Mouse (Mus musculus) bone marrow macrophage, adult 2 months (primary cell): ENCODE data around the gene Mybpc3.

Experiments
- CTCF ChIP-seq: IDR thresholded peaks from 2 replicates; pipeline ENCODE4 v1.5.1; 2012; ENCODE audit warnings: low read depth, mild to moderate bottlenecking, low read length, moderate library complexity
- POLR2A ChIP-seq: IDR thresholded peaks from 2 replicates; pipeline ENCODE4 v1.6.1; 2012; ENCODE audit warnings: mild to moderate bottlenecking, low read depth, low read length, borderline replicate concordance

DNA sequence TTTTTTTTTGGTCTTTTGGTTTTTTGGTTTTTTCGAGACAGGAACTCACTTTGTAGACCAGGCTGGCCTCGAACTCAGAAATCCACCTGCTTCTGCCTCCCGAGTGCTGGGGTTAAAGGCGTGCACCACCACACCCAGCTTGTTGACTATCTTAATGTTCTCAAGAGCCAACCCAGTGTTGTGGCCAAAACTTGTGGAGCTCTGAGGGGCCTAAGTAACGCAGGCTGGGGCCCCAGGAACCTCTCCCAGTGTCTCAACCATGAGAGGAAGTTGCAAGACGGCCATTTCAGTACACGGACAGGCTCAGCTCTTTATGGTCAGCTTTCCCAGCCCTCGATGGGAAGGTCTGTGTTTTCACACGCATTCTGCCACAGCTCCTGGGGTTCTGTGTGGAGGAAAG lies 29.0 kb upstream of the Mybpc3 start:
- TF ChIP-seq CTCF (no peak), POLR2A (no peak)
